Mouse (Mus musculus): Measurements from ENCODE around the gene Ceacam19.

Ceacam19 gene

GRCm38 (mm10) chr7:19876781-19877425, 10.9 kb downstream of the Ceacam19 start:
- peak; percentile 12 to 29 for DNase-seq

GRCm38 (mm10) chr7:19875948-19876682, 11.7 kb downstream of the Ceacam19 start:
- DNase-seq = peak; percentile 48 to 63

- DNase-seq = peak; percentile 67 to 70
These were observed 15.7 kb downstream of the Ceacam19 start for GRCm38 (mm10) chr7:19871943-19872601.

GRCm38 (mm10) chr7:19871137-19871621, 16.6 kb downstream of the Ceacam19 start:
- peak in 1 of 2 experiments; percentile 28 for DNase-seq

GRCm38 (mm10) chr7:19867751-19868399, 19.9 kb downstream of the Ceacam19 start:
- no peak for DNase-seq

- DNase-seq = no peak
These were observed 21.3 kb downstream of the Ceacam19 start for GRCm38 (mm10) chr7:19866490-19866889.

GRCm38 (mm10) chr7:19865246-19866036, 22.3 kb downstream of the Ceacam19 start:
- no peak for DNase-seq

GRCm38 (mm10) chr7:19864241-19864640, 23.5 kb downstream of the Ceacam19 start:
- no peak for DNase-seq

GRCm38 (mm10) chr7:19861199-19861598, 26.6 kb downstream of the Ceacam19 start, which contains the start of gene Ceacam16:
Gene Ceacam16 (minus strand): TSS chr7:19861299.
- no peak for DNase-seq

GRCm38 (mm10) chr7:19859740-19860139, 28.0 kb downstream of the Ceacam19 start:
- no peak for DNase-seq

- DNase-seq = no peak
These were observed 31.5 kb downstream of the Ceacam19 start for GRCm38 (mm10) chr7:19856283-19856682.

- no peak for DNase-seq
These were observed 32.1 kb downstream of the Ceacam19 start for GRCm38 (mm10) chr7:19855663-19856062.

GRCm38 (mm10) chr7:19853526-19853925, 34.2 kb downstream of the Ceacam19 start:
- no peak for DNase-seq

GRCm38 (mm10) chr7:19851858-19852570, 35.8 kb downstream of the Ceacam19 start, which contains the start of gene Gm19345:
Gene Gm19345 (plus strand): TSS chr7:19852003.
- DNase-seq = peak; percentile 48 to 60

GRCm38 (mm10) chr7:19844521-19845171, 43.1 kb downstream of the Ceacam19 start:
- DNase-seq = no peak

GRCm38 (mm10) chr7:19843561-19843960, 44.2 kb downstream of the Ceacam19 start:
- DNase-seq = peak; percentile 81 to 88

- peak; percentile 49 to 73 for DNase-seq
These were observed 44.8 kb downstream of the Ceacam19 start for GRCm38 (mm10) chr7:19842885-19843504.

GRCm38 (mm10) chr7:19841686-19842413, 45.9 kb downstream of the Ceacam19 start:
- no peak for DNase-seq

GRCm38 (mm10) chr7:19840936-19841335, 46.8 kb downstream of the Ceacam19 start:
- DNase-seq = no peak

GRCm38 (mm10) chr7:19840371-19840770, 47.4 kb downstream of the Ceacam19 start:
- no peak for DNase-seq

Data from kidney, postnatal 4 days (tissue).